Comparison of ENCODE assay signal across 8 mouse cellular contexts in genomic region chr3:125938092-125938755, GRCm38 (mm10). TPM values are rescaled to one million over a fixed set of nuclear protein-coding genes. Genes with fewer than 3 reads are reported as not detected.
DNase-seq lines count a peak whose midpoint lies in the region; ATAC-seq lines count a peak whose summit lies in the region.

Ugt8a (minus strand) TSS chr3:125938619.

- H3K4me2 ChIP-seq in forebrain, embryonic 13.5 days = peak within 1 kb of the TSS; percentile 90
- peak within 1 kb of the TSS; percentile 89 for H3K4me2 ChIP-seq in stomach, embryonic 16.5 days (ENCODE audit: low read depth, low read length)

- WGBS in forebrain, embryonic 13.5 days = under 1% methylated on average over 67 of the region's 85 CpGs
- WGBS in stomach, embryonic 16.5 days = under 1% methylated on average over 61 of the region's 85 CpGs

- H3K27me3 ChIP-seq in forebrain, embryonic 13.5 days = peaks cover 9% of the 10 kb centered on the region
- H3K27me3 ChIP-seq in stomach, embryonic 16.5 days (ENCODE audit: control insufficient read depth, insufficient read depth, low read length) = peaks cover 8% of the 10 kb centered on the region

- peak within 1 kb of the TSS; percentile 68 for H3K4me3 ChIP-seq in forebrain, embryonic 13.5 days
- H3K4me3 ChIP-seq in stomach, embryonic 16.5 days (replicated peaks; ENCODE audit: low read length) = peak within 1 kb of the TSS; percentile 71

- peak; percentile 95 for ATAC-seq in forebrain, embryonic 13.5 days
- ATAC-seq in megakaryocyte, adult 5-6 weeks (ENCODE audit: poor library complexity, severe bottlenecking) = peak; percentile 31
- peak; percentile 83 for ATAC-seq in stomach, embryonic 16.5 days (ENCODE audit: insufficient read depth, low FRiP score)

- H3K36me3 ChIP-seq in forebrain, embryonic 13.5 days (ENCODE audit: poor library complexity, severe bottlenecking) = no peaks in the 10 kb centered on the region
- no peaks in the 10 kb centered on the region for H3K36me3 ChIP-seq in stomach, embryonic 16.5 days (ENCODE audit: control insufficient read depth, insufficient read depth, low read length)

- peak; percentile 35 to 40 for DNase-seq in left cerebral cortex, adult 18-20 months (ENCODE audit: low spot score in 2 of 2)
- DNase-seq in left cerebral cortex, adult 9 months (ENCODE audit: low spot score in 2 of 2) = no peak
- peak; percentile 53 to 68 for DNase-seq in cerebellum, postnatal 14 days
- peak; percentile 41 for DNase-seq in kidney, postnatal 10 days
- DNase-seq in lung, postnatal 14 days = no peak

- H3K27ac ChIP-seq in forebrain, embryonic 13.5 days = peak within 1 kb of the TSS; percentile 70
- peak within 1 kb of the TSS; percentile 70 for H3K27ac ChIP-seq in stomach, embryonic 16.5 days (ENCODE audit: low read length)

- H3K9ac ChIP-seq in forebrain, embryonic 13.5 days = peak within 1 kb of the TSS; percentile 68
- peak within 1 kb of the TSS; percentile 76 for H3K9ac ChIP-seq in stomach, embryonic 16.5 days (ENCODE audit: low read length)

- no peaks in the 10 kb centered on the region for H3K9me3 ChIP-seq in forebrain, embryonic 13.5 days (replicated peaks)
- no peaks in the 10 kb centered on the region for H3K9me3 ChIP-seq in stomach, embryonic 16.5 days (replicated peaks; ENCODE audit: control insufficient read depth, low read length)

- peaks cover 10% of the 10 kb centered on the region for H3K4me1 ChIP-seq in forebrain, embryonic 13.5 days
- H3K4me1 ChIP-seq in stomach, embryonic 16.5 days (ENCODE audit: control insufficient read depth, insufficient read depth, low read length) = no peaks in the 10 kb centered on the region

RNA-seq across cellular contexts. Expression of gene Ugt8a, which starts in this region (rescaled TPM):
- total RNA-seq in left cerebral cortex, adult 18-20 months (2021) = 10 to 100 TPM; 17.3 to 21.2 TPM
- polyA plus RNA-seq in forebrain, embryonic 13.5 days (2015; fragmentation: Nextera tagmentation; extraction: Ambion mirVana) = 3.1 and 3.7 TPM in 2 replicates
- 0.13 and 0.25 TPM in 2 replicates for total RNA-seq in megakaryocyte, adult 5-6 weeks (2015)
- 0.33 TPM in 1 of 2 replicates, not detected in the other for total RNA-seq in megakaryocyte, adult 5-6 weeks (2017)
- polyA plus RNA-seq in stomach, embryonic 16.5 days (2015; fragmentation: Nextera tagmentation; extraction: Ambion mirVana) = 18.7 and 22.1 TPM in 2 replicates

Comparison
In these comparisons a context has a peak if more than half of its experiments do, and no peak if none do; other contexts are left out.
1. RNA of gene Ugt8a (total RNA-seq): 17.3 to 21.2 TPM in left cerebral cortex, adult 18-20 months; 0.13 to 0.33 TPM in megakaryocyte, adult 5-6 weeks; every median in the first group is over 10 times any median in the second.
2. DNase-seq: peak in left cerebral cortex, adult 18-20 months (2 of 2), cerebellum, postnatal 14 days (2 of 2) and kidney, postnatal 10 days (single experiment); none in left cerebral cortex, adult 9 months (0 of 2) and lung, postnatal 14 days (single experiment).
3. Peak in ATAC-seq in megakaryocyte, adult 5-6 weeks; RNA of the gene not detected or under 1 TPM.
4. ATAC-seq: peak in every context shown above with its lines; median percentile 95 in forebrain, embryonic 13.5 days; 83 in stomach, embryonic 16.5 days; 31 in megakaryocyte, adult 5-6 weeks.